Mouse (Mus musculus) heart, adult 8-10 months (tissue): ENCODE measurements around the gene Dcaf10. TPM values are rescaled to one million over a fixed set of nuclear protein-coding genes. Genes with fewer than 3 reads are reported as not detected.

Experiments used
- DNase-seq: peaks from one replicate; pipeline ENCODE4 v3.0.0; 2022; ENCODE audit warnings: low spot score
- microRNA-seq: library from miRNA; unstranded; fragments of <30 nt; microRNA quantifications from one replicate; pipeline ENCODE4 v1.2.0, GENCODE M21; 2022
- total RNA-seq, 4 experiments: library from RNA; stranded (reverse); gene quantifications; 2 replicates each; pipeline ENCODE4 v1.2.4; 2022

Dcaf10 gene
- total RNA-seq, 4 experiments from 2014 or later, result 9.8 to 12.5 (median 11.0) TPM

DNA sequence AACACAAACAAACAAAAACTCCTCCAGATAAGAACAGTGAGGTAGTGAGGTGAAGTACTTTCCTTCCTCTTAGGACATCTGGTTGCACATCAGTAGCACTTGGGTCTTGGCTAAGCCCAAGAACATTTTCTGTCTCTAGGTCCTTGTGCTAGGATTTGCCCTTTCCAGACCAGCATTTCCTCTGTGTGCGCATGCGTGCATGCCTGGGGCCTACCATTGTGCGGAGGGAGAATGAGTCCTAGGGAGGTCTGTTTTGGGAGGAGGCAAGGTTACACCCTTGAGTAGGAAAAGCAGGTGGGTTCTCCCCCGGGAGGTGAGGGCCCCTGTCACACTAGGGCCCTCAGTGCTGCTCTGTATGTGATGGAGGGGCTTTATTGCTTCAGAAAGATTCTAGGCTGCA is 77.2 kb downstream of the Dcaf10 start:
- DNase-seq, result no peak

DNA sequence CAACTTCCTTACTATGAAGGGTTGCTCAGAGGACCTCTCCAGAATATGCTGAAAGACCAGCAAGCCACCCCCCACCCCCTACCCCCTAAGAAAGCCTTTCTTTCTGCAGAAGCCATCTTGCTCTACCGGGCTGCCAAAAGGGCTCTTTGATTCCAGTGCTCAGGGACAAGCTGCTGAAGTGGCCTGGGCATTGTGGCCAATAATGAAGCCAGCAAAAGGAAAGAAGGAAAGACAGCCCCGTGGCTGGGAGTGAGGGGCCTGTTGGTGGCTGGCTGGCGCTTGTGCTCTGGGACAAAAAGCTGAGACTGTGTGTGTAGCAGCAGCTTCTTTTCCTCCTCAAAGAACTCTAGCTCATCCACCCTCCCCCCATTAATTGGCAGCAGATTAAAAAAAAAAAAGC is 78.8 kb downstream of the Dcaf10 start:
- no peak for DNase-seq

DNA sequence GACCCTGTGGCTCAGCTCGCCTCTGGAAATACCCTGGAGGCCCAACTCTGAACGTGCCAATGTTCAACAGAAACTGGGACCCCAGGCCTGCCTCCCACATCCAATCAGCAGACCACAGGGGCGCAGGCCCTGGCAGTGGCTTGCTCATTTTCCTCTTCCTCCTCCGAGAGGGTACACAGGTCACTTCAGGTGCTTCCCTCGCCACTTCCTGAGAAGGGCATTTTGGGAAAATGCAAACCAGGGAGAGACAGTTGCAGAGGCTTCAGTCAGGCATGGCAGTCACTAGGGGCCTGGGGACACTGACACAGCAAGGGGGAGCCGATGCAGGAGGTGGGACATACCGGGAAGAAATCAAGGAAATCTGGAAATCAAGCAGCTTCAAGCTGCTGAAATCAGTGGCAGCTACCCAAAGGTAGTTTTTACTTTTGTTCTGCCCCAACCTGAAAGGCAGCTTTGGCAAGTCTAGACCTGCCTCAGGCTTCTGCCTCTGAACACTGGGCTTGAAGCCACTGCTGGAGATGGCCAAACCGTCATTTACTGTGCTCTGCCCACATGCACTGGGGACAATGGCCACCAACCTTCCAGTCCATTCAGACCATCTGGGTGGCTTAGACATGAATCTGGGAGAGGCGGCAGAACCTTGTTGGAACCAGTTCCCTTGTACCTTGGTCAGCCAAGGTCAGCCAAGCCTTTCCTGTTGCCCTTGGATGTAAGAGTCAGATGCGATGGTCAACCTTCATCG is 79.8 kb downstream of the Dcaf10 start:
- no peak for DNase-seq

DNA sequence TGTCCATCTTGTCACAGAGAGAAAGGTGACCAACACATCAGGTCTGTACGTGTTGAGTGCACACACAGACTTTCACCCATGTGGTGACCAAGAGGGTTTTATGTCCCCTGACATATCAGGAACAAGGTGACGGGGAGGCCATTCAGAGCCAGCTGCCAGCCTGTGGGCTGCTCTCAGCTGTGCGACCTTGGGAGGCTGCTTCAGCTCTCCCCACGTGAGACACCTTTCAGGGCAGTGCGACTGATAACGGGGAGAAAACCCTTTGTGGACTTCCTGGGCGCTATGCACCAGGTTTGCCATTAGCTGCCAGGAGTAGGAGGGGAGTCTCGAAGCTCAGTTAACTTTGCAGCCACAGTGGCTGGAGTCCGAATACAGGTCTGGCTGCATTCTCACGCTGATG is 80.7 kb downstream of the Dcaf10 start:
- no peak for DNase-seq

DNA sequence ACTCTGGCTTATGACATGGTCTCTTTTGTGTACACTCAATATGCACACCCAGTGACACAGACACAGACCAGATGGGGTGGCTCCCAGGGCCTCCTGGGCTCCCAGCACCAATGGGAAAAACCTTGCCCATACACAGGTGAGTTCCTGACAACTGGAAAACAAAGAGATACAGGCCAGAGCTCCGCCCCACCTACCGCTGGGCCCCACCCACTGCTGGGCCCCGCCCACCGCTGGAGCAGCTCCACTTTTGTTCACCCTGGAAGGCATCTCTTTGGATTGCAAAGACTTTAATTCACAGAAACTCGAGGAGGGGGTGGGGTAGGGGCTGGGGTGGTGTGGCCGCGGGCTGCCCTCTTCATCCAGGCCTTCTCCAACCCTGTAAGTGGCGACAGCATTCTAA is 81.5 kb downstream of the Dcaf10 start:
- no peak for DNase-seq

DNA sequence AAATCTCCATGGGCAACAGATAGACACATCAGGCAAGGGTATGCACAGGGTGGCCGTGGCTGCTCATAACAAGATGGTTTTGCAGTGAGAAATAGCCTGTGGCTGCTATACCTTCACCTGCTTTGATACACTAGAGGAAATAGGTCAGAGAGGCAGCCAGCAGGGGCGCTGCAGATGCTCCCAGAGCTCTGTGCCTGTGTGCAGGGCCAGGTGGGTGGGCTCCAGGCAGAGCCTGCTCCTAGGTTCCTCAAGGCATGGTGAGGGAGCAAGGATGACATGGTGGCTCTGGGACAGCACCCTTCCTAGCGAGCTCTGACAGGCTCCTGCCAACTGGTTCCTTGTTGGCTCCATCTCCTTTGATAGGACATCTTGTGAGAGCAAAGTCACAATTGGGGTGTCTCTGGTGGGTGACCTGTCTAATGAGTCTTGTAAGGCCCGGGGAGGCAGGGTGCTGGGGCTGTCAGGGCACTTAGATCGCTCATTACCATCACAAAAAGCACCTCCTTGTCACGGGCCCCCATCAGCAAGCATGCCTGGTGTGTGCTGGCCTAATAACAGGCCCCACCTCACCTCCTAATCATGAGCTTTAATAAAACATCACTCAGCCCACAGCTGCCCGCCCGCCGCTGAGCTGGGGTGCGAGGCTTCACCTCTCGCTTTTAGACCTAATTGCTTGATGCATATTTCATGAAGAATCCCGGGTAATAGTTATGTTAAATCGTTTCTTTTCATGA is 85.0 kb downstream of the Dcaf10 start:
- DNase-seq, result no peak

Small RNA genes within 50 kb of the gene (microRNA-seq; reads per million reads assigned to microRNA genes)
- gene Gm25692, result not detected

Other genes with a start within 250 kb of the Dcaf10 start
- 100 to 1,000 TPM; 234 to 269 (median 250) TPM for gene Tomm5, start 234.0 kb upstream of the Dcaf10 start, total RNA-seq
- gene Frmpd1, start 157.2 kb upstream of the Dcaf10 start, total RNA-seq, result under 1 TPM; 0.27 to 0.72 (median 0.51) TPM
- gene Trmt10b, start 45.0 kb upstream of the Dcaf10 start, total RNA-seq, result 1 to 10 TPM; 2.7 to 6.8 (median 3.3) TPM
- 10 to 100 TPM; 13.5 to 17.8 (median 15.3) TPM for gene Exosc3, start 631 bp downstream of the Dcaf10 start, total RNA-seq
- gene Slc25a51, start 66.7 kb downstream of the Dcaf10 start, total RNA-seq, result 100 to 1,000 TPM in 1 of 4 experiments, 10 to 100 TPM in 3; 84.3 to 112 (median 96.3) TPM
- gene Shb, start 190.4 kb downstream of the Dcaf10 start, total RNA-seq, result 10 to 100 TPM; 23.7 to 44.2 (median 32.3) TPM